Mouse (Mus musculus): ENCODE measurements around the gene Tmem150a. TPM values are rescaled to one million over a fixed set of nuclear protein-coding genes. Genes with fewer than 3 reads are reported as not detected.

The Tmem150a gene
- polyA plus RNA-seq, 1 experiment = 8.7 TPM

- Histone ChIP-seq H3K27ac (ENCODE audit: control insufficient read depth, insufficient read depth, low read depth, low read length) (peak overlapping the region; percentile 80), H3K27me3 (ENCODE audit: control insufficient read depth, insufficient read depth, low read length) (no peaks in the 10 kb centered on the region), H3K36me3 (ENCODE audit: control insufficient read depth, insufficient read depth, low read length) (no peaks in the 10 kb centered on the region), H3K4me3 (ENCODE audit: control insufficient read depth, low read depth, low read length) (peak overlapping the region; percentile 86), H3K4me1 (ENCODE audit: control insufficient read depth, insufficient read depth, low read length) (peaks cover 19% of the 10 kb centered on the region)
- TF ChIP-seq POLR2A (IDR thresholded peaks at IDR 0.05; ENCODE audit: control insufficient read depth, low read depth, low read length) = no peak
- TF ChIP-seq CTCF (IDR thresholded peaks at IDR 0.05; ENCODE audit: control insufficient read depth, insufficient read depth, insufficient replicate concordance, low read depth, low read length) = no peak
Observed at GRCm38 (mm10) chr6:72389471-72389940, 34.3 kb downstream of the Tmem150a start.

GRCm38 (mm10) chr6:72389941-72390771 is 34.9 kb downstream of the Tmem150a start, which contains the start of gene Vamp8:
Gene Vamp8, minus strand, starts transcription at chr6:72390703.
- peak within 1 kb of the TSS; percentile 86 for H3K4me3 ChIP-seq (ENCODE audit: control insufficient read depth, low read depth, low read length)
- no peaks in the 10 kb centered on the region for H3K36me3 ChIP-seq (ENCODE audit: control insufficient read depth, insufficient read depth, low read length)
- peaks cover 19% of the 10 kb centered on the region for H3K4me1 ChIP-seq (ENCODE audit: control insufficient read depth, insufficient read depth, low read length)
- no peaks in the 10 kb centered on the region for H3K27me3 ChIP-seq (ENCODE audit: control insufficient read depth, insufficient read depth, low read length)
- H3K27ac ChIP-seq (ENCODE audit: control insufficient read depth, insufficient read depth, low read depth, low read length) = peak within 1 kb of the TSS; percentile 80
- TF ChIP-seq CTCF (IDR thresholded peaks at IDR 0.05; ENCODE audit: control insufficient read depth, insufficient read depth, insufficient replicate concordance, low read depth, low read length) (no peak), POLR2A (IDR thresholded peaks at IDR 0.05; ENCODE audit: control insufficient read depth, low read depth, low read length) (peak; percentile 28)

DNA sequence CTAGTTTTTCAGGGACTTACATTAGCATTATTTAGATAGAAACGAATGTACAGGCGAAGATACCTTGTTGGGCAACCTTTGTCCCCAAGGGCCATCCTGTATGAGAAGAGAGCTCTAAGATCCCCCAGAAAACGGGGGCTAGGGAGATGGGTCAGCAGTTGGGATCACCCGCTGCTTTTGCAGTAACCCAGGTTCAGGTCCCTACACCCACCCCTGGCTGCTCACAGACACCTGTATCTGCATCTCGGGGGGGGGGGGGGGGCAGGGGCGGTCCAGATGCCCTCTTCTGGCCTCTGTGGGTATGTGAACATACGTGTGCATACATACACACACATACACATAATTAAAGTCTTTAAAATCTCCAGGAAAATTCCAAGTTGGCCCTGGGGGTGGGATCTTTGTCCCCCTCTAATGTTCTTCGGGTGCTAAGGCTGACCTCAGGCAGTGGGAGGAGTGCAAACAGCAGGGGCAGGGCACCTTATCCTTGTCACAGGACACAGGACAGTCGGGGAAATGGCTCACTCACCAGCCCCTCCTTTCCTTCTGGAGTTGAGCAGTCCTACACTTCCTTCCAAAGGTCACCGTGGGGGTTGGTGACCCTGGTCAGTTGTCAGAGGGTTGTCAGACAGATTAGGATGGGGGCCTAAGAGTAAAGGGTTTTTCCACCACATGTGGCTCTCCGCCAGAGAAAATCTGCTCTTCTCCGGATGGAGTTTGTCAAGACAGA is 35.7 kb downstream of the Tmem150a start:
- peak overlapping the region; percentile 80 for H3K27ac ChIP-seq (ENCODE audit: control insufficient read depth, insufficient read depth, low read depth, low read length)

DNA sequence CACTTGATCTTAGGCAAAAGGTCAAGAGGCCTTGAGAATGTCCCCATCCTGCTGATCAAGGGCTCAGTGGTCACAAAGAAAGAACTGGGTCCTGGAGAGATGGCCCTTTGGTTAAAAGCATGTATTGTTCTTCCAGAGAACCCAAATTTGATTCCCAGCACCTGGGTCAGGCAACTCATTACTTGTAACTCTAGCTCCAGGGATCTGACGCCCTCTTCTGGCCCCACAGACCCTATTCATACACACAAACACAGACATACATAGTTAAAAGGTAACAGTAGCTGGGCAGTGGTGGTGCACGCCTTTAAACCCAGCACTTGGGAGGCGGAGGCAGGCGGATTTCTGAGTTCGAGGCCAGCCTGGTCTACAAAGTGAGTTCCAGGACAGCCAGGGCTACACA is 37.1 kb downstream of the Tmem150a start:
- H3K36me3 ChIP-seq (ENCODE audit: control insufficient read depth, insufficient read depth, low read length) = no peaks in the 10 kb centered on the region
- H3K27ac ChIP-seq (ENCODE audit: control insufficient read depth, insufficient read depth, low read depth, low read length) = no peak overlapping the region
- TF ChIP-seq POLR2A (IDR thresholded peaks at IDR 0.05; ENCODE audit: control insufficient read depth, low read depth, low read length) (no peak), CTCF (IDR thresholded peaks at IDR 0.05; ENCODE audit: control insufficient read depth, insufficient read depth, insufficient replicate concordance, low read depth, low read length) (no peak)
- peaks cover 19% of the 10 kb centered on the region for H3K4me1 ChIP-seq (ENCODE audit: control insufficient read depth, insufficient read depth, low read length)
- no peaks in the 10 kb centered on the region for H3K27me3 ChIP-seq (ENCODE audit: control insufficient read depth, insufficient read depth, low read length)
- no peak overlapping the region for H3K4me3 ChIP-seq (ENCODE audit: control insufficient read depth, low read depth, low read length)

More for the DNA sequence above, 35.7 kb downstream of the Tmem150a start:
- Histone ChIP-seq H3K4me3 (ENCODE audit: control insufficient read depth, low read depth, low read length) (peak overlapping the region; percentile 86), H3K4me1 (ENCODE audit: control insufficient read depth, insufficient read depth, low read length) (peaks cover 19% of the 10 kb centered on the region), H3K27me3 (ENCODE audit: control insufficient read depth, insufficient read depth, low read length) (no peaks in the 10 kb centered on the region), H3K36me3 (ENCODE audit: control insufficient read depth, insufficient read depth, low read length) (no peaks in the 10 kb centered on the region)
- TF ChIP-seq POLR2A (IDR thresholded peaks at IDR 0.05; ENCODE audit: control insufficient read depth, low read depth, low read length) = no peak
- TF ChIP-seq CTCF (IDR thresholded peaks at IDR 0.05; ENCODE audit: control insufficient read depth, insufficient read depth, insufficient replicate concordance, low read depth, low read length) = no peak

DNA sequence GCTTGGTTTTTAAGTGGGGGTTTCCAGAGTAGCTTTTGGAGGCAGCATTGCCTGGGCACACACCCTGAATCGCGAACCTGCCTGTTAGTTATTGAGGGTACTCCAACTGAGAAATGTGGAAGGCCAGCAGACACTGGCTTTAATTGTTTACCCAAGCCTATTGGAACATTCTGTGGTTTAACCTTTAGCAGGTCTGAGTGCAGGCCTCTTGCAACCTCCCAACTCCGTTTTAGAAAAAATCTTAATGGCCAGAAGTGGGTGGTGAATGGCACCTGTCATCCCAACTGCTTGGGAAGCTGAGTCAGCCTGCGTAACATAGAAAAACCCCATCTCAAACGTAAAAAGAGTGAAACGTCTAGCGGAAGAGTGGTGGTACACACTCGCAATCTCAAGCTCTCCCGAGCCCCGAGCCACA is 41.6 kb downstream of the Tmem150a start:
- H3K4me3 ChIP-seq (ENCODE audit: control insufficient read depth, low read depth, low read length) = no peak overlapping the region
- H3K27ac ChIP-seq (ENCODE audit: control insufficient read depth, insufficient read depth, low read depth, low read length) = no peak overlapping the region
- TF ChIP-seq POLR2A (IDR thresholded peaks at IDR 0.05; ENCODE audit: control insufficient read depth, low read depth, low read length) = no peak
- no peak for TF ChIP-seq CTCF (IDR thresholded peaks at IDR 0.05; ENCODE audit: control insufficient read depth, insufficient read depth, insufficient replicate concordance, low read depth, low read length)
- no peaks in the 10 kb centered on the region for H3K36me3 ChIP-seq (ENCODE audit: control insufficient read depth, insufficient read depth, low read length)
- H3K27me3 ChIP-seq (ENCODE audit: control insufficient read depth, insufficient read depth, low read length) = no peaks in the 10 kb centered on the region
- H3K4me1 ChIP-seq (ENCODE audit: control insufficient read depth, insufficient read depth, low read length) = no peaks in the 10 kb centered on the region

DNA sequence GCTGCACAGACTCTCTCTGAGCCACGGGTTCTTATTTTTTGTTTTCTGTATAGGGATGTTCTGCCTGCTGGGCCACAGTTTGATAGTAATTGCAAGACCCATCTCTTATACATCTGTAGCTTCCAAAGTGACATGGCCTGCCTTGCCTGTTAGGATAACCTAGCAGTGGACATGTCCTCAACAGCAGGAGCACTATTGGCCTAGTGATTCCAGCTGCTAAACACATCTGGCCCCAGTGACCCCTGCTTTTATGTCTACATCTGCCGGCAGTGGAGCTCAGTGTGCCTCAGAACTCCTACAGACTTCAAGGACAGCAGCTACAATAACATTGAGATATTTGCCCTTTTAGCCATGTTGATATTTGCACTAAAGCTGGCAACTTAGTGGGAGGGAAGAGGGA is 44.7 kb downstream of the Tmem150a start:
- Histone ChIP-seq H3K4me3 (ENCODE audit: control insufficient read depth, low read depth, low read length) (no peak overlapping the region), H3K36me3 (ENCODE audit: control insufficient read depth, insufficient read depth, low read length) (no peaks in the 10 kb centered on the region), H3K27me3 (ENCODE audit: control insufficient read depth, insufficient read depth, low read length) (no peaks in the 10 kb centered on the region), H3K27ac (ENCODE audit: control insufficient read depth, insufficient read depth, low read depth, low read length) (no peak overlapping the region), H3K4me1 (ENCODE audit: control insufficient read depth, insufficient read depth, low read length) (no peaks in the 10 kb centered on the region)
- no peak for TF ChIP-seq CTCF (IDR thresholded peaks at IDR 0.05; ENCODE audit: control insufficient read depth, insufficient read depth, insufficient replicate concordance, low read depth, low read length)
- no peak for TF ChIP-seq POLR2A (IDR thresholded peaks at IDR 0.05; ENCODE audit: control insufficient read depth, low read depth, low read length)

DNA sequence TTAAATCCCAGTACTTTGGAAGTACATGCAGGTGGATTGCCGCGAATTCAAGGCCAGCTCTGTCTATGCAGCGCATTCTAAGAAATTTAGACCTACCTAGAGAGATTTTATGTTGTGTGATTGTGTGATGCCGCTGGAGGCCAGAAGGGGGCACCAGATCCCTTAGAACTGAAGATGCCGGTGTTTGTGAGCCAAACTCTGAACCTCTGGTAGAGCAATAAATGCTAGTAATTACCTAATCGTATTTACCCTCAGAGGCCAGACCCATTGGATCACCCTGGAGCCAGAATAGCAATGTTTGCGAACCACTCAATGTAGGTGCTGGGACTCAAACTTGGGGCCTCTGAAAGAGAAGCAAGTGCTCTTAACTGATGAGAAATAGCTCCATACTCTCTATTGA is 46.6 kb downstream of the Tmem150a start:
- Histone ChIP-seq H3K27me3 (ENCODE audit: control insufficient read depth, insufficient read depth, low read length) (no peaks in the 10 kb centered on the region), H3K36me3 (ENCODE audit: control insufficient read depth, insufficient read depth, low read length) (no peaks in the 10 kb centered on the region), H3K4me3 (ENCODE audit: control insufficient read depth, low read depth, low read length) (no peak overlapping the region), H3K27ac (ENCODE audit: control insufficient read depth, insufficient read depth, low read depth, low read length) (no peak overlapping the region), H3K4me1 (ENCODE audit: control insufficient read depth, insufficient read depth, low read length) (no peaks in the 10 kb centered on the region)
- TF ChIP-seq POLR2A (IDR thresholded peaks at IDR 0.05; ENCODE audit: control insufficient read depth, low read depth, low read length) (no peak), CTCF (IDR thresholded peaks at IDR 0.05; ENCODE audit: control insufficient read depth, insufficient read depth, insufficient replicate concordance, low read depth, low read length) (peak; percentile 65; the same call in 1 of the 2 replicates)

Measured in testis, adult 2 months (tissue).